Mouse (Mus musculus) spleen, postnatal 14 days (tissue): ENCODE results near the gene Dnajb3.
A peak's percentile ranks its signal among the peaks of the same experiment; 100 is the strongest.
"Not testable (repeated sequence)": the region's sequence is repeated elsewhere in the genome, so short reads cannot be mapped to it uniquely, and the experiment has no call there.

Source experiments
- DNase-seq, 2 experiments: peaks; one replicate each; pipeline ENCODE4 v3.0.0; 2021 to 2022; ENCODE audit warnings: low spot score in 2 of 2

The Dnajb3 gene

DNA sequence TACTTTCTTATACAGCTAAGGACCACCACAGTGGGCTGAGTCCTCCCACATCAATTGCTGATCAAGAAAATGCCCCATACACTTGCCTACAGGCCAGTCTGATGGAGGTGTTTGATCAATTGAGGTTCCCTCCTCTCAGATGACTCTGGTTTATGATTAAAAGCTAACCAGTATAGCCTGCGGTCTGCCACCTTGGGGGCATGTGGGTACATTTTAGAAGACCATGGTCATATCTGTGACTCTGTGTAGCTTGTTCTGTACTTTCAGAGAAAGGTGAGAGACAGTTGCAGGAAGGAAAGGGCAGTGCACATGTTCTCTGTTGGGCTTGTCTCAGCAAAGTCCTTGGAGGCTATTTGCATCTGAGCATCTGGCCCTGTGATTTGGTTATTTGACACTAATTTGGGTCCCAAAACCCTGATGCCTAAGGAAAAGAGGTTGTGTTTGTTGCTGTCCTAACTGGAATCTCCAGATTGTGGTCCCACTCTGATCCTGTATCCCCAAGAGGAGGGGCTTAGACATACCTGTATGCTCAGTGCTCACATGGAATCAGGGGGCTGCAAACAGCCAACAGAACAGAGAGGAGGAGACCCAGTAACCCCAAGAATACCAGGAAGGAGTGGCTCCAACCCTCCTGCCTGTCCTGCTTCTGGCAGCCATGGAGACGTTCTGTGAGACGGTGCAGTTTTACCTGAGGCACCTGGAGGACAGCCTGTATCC, 27.2 kb upstream of the Dnajb3 start:
- DNase-seq: no peak

DNA sequence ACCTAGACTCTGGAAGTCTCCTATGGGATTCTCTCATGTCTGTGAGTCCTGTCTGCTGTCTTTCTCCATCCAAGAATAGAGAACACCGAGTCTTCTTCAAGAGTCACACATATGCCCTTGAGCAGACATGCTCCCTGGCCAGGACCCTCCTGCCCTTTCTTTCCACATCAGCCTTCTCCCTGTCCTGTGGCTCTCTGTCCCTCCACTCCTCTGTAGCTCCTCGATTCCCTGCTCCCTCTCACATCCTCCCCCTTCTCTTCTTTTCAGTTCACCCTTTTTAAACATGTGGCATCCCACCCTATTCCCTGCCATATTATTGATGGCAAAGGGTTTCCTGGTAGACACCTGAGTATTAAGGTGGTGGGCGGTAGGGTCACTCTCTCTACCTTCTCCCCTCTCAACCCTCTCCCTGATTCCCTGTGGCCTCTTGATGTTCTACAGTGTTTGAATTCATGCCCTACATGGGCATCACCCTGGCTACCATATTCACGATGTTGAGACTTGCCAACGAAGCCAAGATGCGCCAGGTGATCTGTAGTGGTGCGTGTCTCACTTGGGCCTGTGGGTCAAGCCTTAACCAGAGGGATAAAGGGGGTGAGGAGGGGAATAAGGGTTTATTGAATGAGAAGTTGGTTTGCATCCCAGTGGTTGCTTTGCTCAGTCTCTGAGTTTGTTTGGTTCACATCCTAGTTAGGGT, 26.4 kb upstream of the Dnajb3 start:
- DNase-seq: no peak

- no peak for DNase-seq
These were observed 25.6 kb upstream of the Dnajb3 start for GRCm38 (mm10) chr1:88230981-88231802.

GRCm38 (mm10) chr1:88230421-88230820, 24.8 kb upstream of the Dnajb3 start:
- DNase-seq: no peak

- no peak for DNase-seq
These were observed 24.4 kb upstream of the Dnajb3 start for GRCm38 (mm10) chr1:88229986-88230385.

DNA sequence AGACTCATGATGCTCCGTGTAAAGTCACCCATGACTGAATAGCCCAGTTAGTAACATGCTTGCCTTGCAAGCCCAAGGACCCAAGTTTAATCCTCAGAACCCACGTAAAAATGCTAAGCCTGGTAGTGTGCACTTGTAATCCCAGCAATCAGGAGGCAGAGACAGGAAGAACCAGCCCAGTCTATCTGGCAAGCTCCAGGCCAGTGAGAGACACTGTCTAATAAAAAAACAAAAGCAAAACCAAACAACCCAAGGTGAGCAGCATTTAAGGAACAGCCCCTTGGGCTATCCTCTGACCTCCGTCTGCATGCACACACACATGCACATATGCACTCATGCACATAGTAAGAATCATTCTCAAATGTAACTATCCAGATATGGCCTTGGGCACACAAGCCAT, 24.0 kb upstream of the Dnajb3 start:
- DNase-seq: no peak

GRCm38 (mm10) chr1:88228121-88228520, 22.5 kb upstream of the Dnajb3 start:
- DNase-seq: no peak

- DNase-seq: no peak
These were observed 21.9 kb upstream of the Dnajb3 start for GRCm38 (mm10) chr1:88227482-88227881.

DNA sequence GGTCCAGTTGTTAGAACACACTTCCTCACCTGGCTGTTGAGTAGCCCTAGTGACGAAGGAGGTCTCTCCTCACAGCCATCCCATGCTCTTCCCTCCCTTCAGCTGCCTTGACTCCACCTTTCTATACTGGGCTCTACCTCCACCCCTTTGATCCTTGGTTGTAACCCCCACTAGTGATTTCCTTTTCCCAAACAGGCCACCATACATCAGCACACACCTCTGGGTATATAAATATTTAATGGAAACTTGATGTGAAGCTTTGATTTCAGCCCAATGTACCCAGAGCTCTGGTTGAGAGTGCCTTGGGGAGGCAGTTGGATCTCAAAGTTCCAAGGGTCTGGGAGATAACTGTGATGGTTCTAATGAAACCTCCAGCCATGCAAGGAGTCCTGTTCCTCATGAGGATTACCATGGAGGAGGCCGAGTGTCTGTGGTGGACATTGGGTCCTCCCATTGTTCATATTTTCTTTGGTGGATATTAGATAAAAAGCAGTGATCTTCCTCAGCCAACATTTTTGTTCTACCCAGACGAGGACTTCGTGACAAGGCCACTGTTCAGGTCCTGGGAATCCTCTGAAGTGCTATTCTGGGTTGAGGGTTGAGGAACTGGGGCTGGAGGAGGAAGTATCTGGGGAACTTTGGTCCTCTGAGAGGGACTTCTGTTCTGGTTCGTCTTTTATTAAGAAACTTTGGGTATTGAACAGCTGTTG, 21.2 kb upstream of the Dnajb3 start, which contains the start of gene Mroh2a:
TSS of gene Mroh2a (plus strand) at position 317 of the 710 bp plus-strand sequence.
- DNase-seq: peak in 1 of 2 experiments; percentile 5

- DNase-seq: no peak
These were observed 20.2 kb upstream of the Dnajb3 start for GRCm38 (mm10) chr1:88225741-88226140.

- DNase-seq: not testable (repeated sequence)
These were observed 19.7 kb upstream of the Dnajb3 start for GRCm38 (mm10) chr1:88225301-88225700.

- DNase-seq: no peak
These were observed 18.6 kb upstream of the Dnajb3 start for GRCm38 (mm10) chr1:88224029-88224776.

GRCm38 (mm10) chr1:88223591-88223990, 18.0 kb upstream of the Dnajb3 start:
- DNase-seq: peak in 1 of 2 experiments; percentile 9

- DNase-seq: not testable (repeated sequence)
These were observed 17.5 kb upstream of the Dnajb3 start for GRCm38 (mm10) chr1:88223011-88223515.

DNA sequence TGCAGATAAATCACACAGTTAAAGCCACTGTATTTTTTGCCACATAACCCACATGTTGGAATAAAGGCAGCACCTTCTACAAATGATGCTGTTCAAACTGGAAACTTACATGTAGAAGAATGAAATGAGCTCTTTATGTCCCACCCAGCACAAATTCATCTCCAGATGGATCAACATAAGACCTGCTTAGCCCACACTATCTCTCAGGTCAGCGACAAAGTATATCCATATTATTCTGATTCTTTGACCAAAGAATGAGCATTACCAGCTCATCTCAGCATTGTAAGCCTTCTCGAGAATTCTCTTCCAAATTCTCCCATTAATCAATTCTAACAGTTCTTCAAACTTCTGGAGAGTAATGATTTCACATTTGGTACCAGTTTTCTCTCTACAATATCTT, 16.6 kb upstream of the Dnajb3 start:
- DNase-seq: no peak

DNA sequence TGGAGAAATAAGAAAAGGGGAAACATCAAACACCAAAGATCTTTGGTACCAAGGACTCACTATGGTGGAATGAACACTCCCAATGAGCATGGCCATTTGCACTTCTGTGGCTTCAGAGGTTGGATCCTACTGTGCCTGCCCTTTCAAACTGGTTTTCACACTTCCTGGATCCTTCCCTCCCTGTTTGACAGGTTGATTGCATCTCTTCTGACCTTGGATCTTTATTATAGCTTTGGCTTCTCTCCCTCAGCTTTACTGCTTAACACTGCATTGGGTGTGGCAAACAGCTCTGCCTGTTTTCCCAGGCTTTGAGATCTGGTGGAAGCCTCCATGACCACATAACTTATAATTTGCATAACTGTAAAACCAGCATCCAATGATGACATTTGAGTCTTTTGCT, 14.8 kb upstream of the Dnajb3 start:
- peak in 1 of 2 experiments; percentile 1 for DNase-seq

DNA sequence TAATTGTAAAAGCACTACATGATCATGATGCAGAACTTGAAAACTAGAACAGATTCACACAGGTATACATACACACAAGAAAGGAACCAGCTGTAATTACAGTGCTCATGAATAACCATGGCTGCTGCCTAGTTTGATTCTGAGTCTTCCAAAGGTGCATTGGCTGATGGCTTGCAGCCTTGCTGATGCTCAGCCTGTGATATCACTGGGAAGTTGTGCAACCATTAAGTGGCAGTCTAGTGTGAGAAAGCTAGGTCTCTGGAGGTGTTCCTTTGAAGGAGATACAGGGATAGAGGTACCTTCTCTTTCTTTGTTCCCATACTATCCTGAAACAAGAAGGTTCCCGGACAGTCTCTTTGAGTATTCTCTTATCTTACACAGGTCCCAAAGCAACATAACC, 13.5 kb upstream of the Dnajb3 start:
- no peak for DNase-seq

DNA sequence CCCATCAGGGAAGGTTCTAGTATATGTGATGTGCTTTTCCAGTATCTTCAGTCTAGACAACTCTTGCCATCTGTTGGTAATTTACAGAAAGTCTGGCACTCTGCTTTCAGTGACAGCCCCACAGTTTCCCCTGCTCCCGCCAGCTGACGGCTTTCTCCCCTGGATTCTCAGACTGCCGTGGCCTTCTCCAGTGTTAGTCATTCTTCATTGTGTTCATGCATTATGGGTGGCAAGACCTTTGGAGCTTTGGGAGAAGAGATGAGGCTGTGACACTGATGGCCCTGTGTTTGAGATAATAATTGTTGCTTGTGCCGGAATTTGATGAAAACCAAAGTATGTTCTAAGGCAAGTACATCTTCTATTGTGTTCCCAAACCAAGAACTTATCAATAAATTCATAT, 13.0 kb upstream of the Dnajb3 start:
- no peak for DNase-seq

- DNase-seq: no peak
These were observed 12.5 kb upstream of the Dnajb3 start for GRCm38 (mm10) chr1:88218051-88218450.

GRCm38 (mm10) chr1:88217576-88217975, 12.0 kb upstream of the Dnajb3 start:
- no peak for DNase-seq

DNA sequence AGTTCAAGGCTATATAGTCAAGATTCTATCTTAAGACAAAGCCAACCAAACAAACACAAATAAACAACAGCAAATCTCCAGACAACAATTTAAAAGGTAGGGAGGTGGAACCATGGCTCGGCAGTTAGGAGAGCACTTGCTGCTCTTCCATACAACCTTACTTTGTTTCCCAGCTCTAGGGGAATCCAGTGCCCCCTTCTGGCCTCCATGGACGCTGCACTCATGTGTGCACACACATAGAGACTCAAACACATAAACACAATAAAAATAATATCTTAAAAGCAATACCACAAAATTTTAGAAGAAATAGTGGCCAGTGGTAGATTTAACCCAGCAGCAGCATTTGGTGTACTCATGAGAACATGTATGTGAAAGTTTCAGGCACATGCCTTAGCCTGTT, 11.6 kb upstream of the Dnajb3 start:
- no peak for DNase-seq
